Mouse (Mus musculus): Measurements from ENCODE around the gene Sec23ip. TPM values are rescaled to one million over a fixed set of nuclear protein-coding genes. Genes with fewer than 3 reads are reported as not detected.
A peak's percentile ranks its signal among the peaks of the same experiment; 100 is the strongest.

Gene Sec23ip
- total and polyA plus RNA-seq, 3 experiments = 25.1 to 26.8 (median 26.5) TPM

DNA sequence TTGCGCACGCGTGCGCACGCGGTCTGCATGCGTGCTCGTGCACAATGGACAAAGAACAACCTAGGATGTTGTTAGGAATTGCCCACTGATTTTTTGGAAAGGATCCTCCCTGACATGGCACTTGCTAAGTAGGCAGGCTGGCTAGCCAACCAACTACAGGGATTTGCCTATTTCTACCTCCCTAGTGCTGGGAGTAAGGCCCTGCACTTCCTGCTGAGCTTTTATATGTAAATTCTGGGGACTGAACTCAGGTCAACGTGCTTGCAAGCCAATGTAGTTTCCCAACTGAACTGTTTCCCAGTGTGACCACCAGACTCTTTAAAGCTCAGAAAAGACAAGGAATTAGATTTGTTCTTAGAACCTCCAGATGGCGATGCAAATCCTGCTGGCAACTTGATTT lies 17.7 kb upstream of the Sec23ip start:
- WGBS = 86% methylated on average over 10 of the region's 10 CpGs
- Histone ChIP-seq H3K36me3 (ENCODE audit: control insufficient read depth, insufficient read depth, low read length) (peaks cover 6% of the 10 kb centered on the region), H3K9ac (ENCODE audit: low read depth, low read length) (no peak overlapping the region), H3K27me3 (ENCODE audit: control insufficient read depth, insufficient read depth, low read length) (no peaks in the 10 kb centered on the region), H3K4me1 (ENCODE audit: control insufficient read depth, insufficient read depth, low read length) (peaks cover 10% of the 10 kb centered on the region), H3K27ac (no peak overlapping the region), H3K4me3 (no peak overlapping the region), H3K79me2 (replicated peaks; ENCODE audit: control insufficient read depth, insufficient read depth, low read length) (peaks cover 5% of the 10 kb centered on the region; the same call in 1 of the 2 replicates)
- no peak for DNase-seq
- intact Hi-C loops (cut with DNase I) = no loop called here
- TF ChIP-seq POLR2A (IDR thresholded peaks at IDR 0.05; ENCODE audit: insufficient read depth, low read depth, low read length) (no peak), EP300 (IDR thresholded peaks at IDR 0.05; ENCODE audit: insufficient read depth, low read depth, low read length) (no peak), CTCF (IDR thresholded peaks at IDR 0.05) (no peak)

DNA sequence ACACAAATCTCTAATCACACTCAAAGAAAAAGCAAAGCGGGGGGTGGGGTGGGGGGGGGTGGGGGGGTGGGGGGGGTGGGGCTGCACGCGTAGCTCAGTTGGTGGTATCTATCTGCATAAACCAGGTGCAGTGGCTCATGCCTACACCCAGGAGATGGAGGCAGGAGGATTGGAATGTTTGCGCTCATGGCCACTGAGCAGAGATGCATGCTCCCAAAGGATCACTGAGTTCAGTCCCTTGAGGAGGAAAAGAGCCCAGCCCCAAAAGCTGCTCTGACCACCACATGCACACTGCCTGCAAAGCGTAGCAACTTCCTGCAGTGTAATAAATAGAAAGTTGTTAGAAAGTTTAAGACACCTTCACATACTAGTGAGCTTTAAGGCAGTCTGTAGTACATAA lies 17.0 kb upstream of the Sec23ip start:
- H3K4me1 ChIP-seq (ENCODE audit: control insufficient read depth, insufficient read depth, low read length) = peaks cover 10% of the 10 kb centered on the region
- H3K79me2 ChIP-seq (replicated peaks; ENCODE audit: control insufficient read depth, insufficient read depth, low read length) = peaks cover 5% of the 10 kb centered on the region; the same call in 1 of the 2 replicates
- H3K36me3 ChIP-seq (ENCODE audit: control insufficient read depth, insufficient read depth, low read length) = peaks cover 7% of the 10 kb centered on the region
- intact Hi-C loops (cut with DNase I) = no loop called here
- WGBS = 73% methylated on average over 5 of the region's 5 CpGs
- no peaks in the 10 kb centered on the region for H3K27me3 ChIP-seq (ENCODE audit: control insufficient read depth, insufficient read depth, low read length)
- no peak overlapping the region for H3K27ac ChIP-seq
- TF ChIP-seq POLR2A (IDR thresholded peaks at IDR 0.05; ENCODE audit: insufficient read depth, low read depth, low read length) = no peak
- no peak for TF ChIP-seq CTCF (IDR thresholded peaks at IDR 0.05)
- no peak for TF ChIP-seq EP300 (IDR thresholded peaks at IDR 0.05; ENCODE audit: insufficient read depth, low read depth, low read length)
- no peak for DNase-seq
- no peak overlapping the region for H3K9ac ChIP-seq (ENCODE audit: low read depth, low read length)
- no peak overlapping the region for H3K4me3 ChIP-seq

DNA sequence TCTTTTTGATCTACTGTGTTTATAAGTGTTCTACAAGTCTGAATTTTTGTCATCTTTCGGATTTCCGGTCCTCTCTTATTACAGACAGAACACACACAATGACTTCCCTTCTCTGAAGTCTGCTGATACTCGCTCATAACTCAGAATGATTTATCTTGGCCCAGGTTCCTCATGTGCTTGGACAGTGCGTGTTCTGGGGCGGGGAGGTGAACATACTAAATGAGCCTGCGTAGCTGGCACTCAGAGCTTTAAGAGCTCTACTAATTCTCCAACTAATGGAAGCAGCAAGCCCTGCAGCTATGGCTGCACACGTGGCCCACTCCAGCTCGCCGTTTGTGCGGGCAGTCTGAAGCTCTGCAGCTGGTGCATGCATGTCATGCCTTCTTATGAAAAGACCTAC lies 16.0 kb upstream of the Sec23ip start:
- Histone ChIP-seq H3K9ac (ENCODE audit: low read depth, low read length) (no peak overlapping the region), H3K4me3 (no peak overlapping the region), H3K4me1 (ENCODE audit: control insufficient read depth, insufficient read depth, low read length) (peaks cover 10% of the 10 kb centered on the region), H3K27me3 (ENCODE audit: control insufficient read depth, insufficient read depth, low read length) (no peaks in the 10 kb centered on the region), H3K27ac (no peak overlapping the region), H3K79me2 (replicated peaks; ENCODE audit: control insufficient read depth, insufficient read depth, low read length) (peaks cover 7% of the 10 kb centered on the region), H3K36me3 (ENCODE audit: control insufficient read depth, insufficient read depth, low read length) (peaks cover 7% of the 10 kb centered on the region)
- no peak for DNase-seq
- WGBS = 48% methylated on average over 10 of the region's 10 CpGs
- intact Hi-C loops (cut with DNase I) = no loop called here
- TF ChIP-seq CTCF (IDR thresholded peaks at IDR 0.05) = no peak
- no peak for TF ChIP-seq EP300 (IDR thresholded peaks at IDR 0.05; ENCODE audit: insufficient read depth, low read depth, low read length)
- no peak for TF ChIP-seq POLR2A (IDR thresholded peaks at IDR 0.05; ENCODE audit: insufficient read depth, low read depth, low read length)

DNA sequence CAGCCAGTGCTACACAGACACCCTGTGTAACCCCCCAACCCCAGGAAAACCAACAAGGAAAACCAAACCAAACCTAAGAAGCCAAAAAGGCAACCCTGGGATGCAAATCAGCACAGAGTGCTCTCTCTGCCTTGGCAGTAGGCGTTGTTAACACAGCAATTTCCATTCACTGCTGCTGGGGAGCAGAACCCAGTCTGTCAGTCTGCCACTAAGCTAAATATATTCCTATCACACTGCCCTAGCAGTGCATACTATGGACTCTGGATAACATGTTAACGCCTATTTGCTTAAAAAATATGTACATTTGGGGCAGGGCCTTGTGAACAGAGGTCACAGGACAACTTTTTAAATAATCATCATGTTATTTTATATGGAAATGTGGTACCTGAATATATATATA lies 13.2 kb upstream of the Sec23ip start:
- intact Hi-C loops (cut with DNase I) = no loop called here
- Histone ChIP-seq H3K36me3 (ENCODE audit: control insufficient read depth, insufficient read depth, low read length) (peaks cover 5% of the 10 kb centered on the region), H3K79me2 (replicated peaks; ENCODE audit: control insufficient read depth, insufficient read depth, low read length) (peaks cover 10% of the 10 kb centered on the region), H3K4me1 (ENCODE audit: control insufficient read depth, insufficient read depth, low read length) (peaks cover 9% of the 10 kb centered on the region), H3K27me3 (ENCODE audit: control insufficient read depth, insufficient read depth, low read length) (no peaks in the 10 kb centered on the region), H3K4me3 (no peak overlapping the region), H3K9ac (ENCODE audit: low read depth, low read length) (no peak overlapping the region), H3K27ac (no peak overlapping the region)
- no peak for TF ChIP-seq CTCF (IDR thresholded peaks at IDR 0.05)
- TF ChIP-seq EP300 (IDR thresholded peaks at IDR 0.05; ENCODE audit: insufficient read depth, low read depth, low read length) = no peak
- no peak for TF ChIP-seq POLR2A (IDR thresholded peaks at IDR 0.05; ENCODE audit: insufficient read depth, low read depth, low read length)
- 44% methylated on average over 2 of the region's 2 CpGs for WGBS
- no peak for DNase-seq

DNA sequence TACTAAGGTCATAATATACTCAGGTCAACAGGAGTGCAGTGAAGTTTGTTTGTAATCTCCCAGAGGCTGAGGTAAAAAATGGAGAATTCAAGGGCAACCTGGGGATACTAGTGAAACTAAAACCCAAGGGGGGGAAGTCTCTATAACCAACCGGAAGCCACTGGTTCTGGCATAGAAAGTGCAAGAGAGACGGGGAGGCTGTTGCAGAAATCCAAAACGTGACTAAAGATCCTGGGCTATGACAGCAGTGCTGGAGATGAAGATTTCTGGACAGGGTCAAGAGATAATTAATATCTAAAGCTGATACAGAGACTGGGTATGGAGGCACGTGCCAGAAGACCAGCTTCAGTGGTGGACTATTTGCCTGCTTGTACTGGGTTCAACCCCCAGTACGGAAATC lies 6.7 kb upstream of the Sec23ip start:
- WGBS = 43% methylated on average over 5 of the region's 5 CpGs
- no peak for DNase-seq
- peaks cover 13% of the 10 kb centered on the region for H3K4me1 ChIP-seq (ENCODE audit: control insufficient read depth, insufficient read depth, low read length)
- no peaks in the 10 kb centered on the region for H3K27me3 ChIP-seq (ENCODE audit: control insufficient read depth, insufficient read depth, low read length)
- H3K36me3 ChIP-seq (ENCODE audit: control insufficient read depth, insufficient read depth, low read length) = peaks cover 11% of the 10 kb centered on the region
- no peak for TF ChIP-seq EP300 (IDR thresholded peaks at IDR 0.05; ENCODE audit: insufficient read depth, low read depth, low read length)
- no peak for TF ChIP-seq CTCF (IDR thresholded peaks at IDR 0.05)
- TF ChIP-seq POLR2A (IDR thresholded peaks at IDR 0.05; ENCODE audit: insufficient read depth, low read depth, low read length) = no peak
- no peak overlapping the region for H3K27ac ChIP-seq
- H3K9ac ChIP-seq (ENCODE audit: low read depth, low read length) = no peak overlapping the region
- intact Hi-C loops (cut with DNase I) = no loop called here
- no peak overlapping the region for H3K4me3 ChIP-seq
- H3K79me2 ChIP-seq (replicated peaks; ENCODE audit: control insufficient read depth, insufficient read depth, low read length) = peaks cover 9% of the 10 kb centered on the region

DNA sequence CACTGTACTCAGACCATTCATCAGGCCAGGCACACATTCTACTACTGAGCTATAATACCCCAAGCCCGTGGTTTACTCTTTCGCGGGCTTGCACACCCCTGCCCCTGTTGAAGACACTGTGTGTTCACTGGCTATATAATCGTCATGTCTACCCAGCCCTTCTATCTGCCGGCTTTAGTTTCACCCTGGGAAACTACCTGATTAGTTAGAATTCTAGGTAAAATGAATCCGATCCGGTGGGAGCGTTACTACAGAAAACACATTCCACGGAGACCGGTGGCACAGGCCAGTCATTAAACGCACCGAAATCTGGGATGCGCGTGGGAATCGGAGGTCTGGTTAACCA lies 5.7 kb upstream of the Sec23ip start:
- Histone ChIP-seq H3K9ac (ENCODE audit: low read depth, low read length) (peak overlapping the region; percentile 64), H3K4me3 (peak overlapping the region; percentile 93), H3K79me2 (replicated peaks; ENCODE audit: control insufficient read depth, insufficient read depth, low read length) (peaks cover 5% of the 10 kb centered on the region), H3K27me3 (ENCODE audit: control insufficient read depth, insufficient read depth, low read length) (no peaks in the 10 kb centered on the region), H3K4me1 (ENCODE audit: control insufficient read depth, insufficient read depth, low read length) (peaks cover 13% of the 10 kb centered on the region), H3K27ac (peak overlapping the region; percentile 84), H3K36me3 (ENCODE audit: control insufficient read depth, insufficient read depth, low read length) (peaks cover 11% of the 10 kb centered on the region)
- WGBS = 3% methylated on average over 15 of the region's 15 CpGs
- peak in 1 of 2 experiments; percentile 27 for DNase-seq
- TF ChIP-seq CTCF (IDR thresholded peaks at IDR 0.05) (no peak), EP300 (IDR thresholded peaks at IDR 0.05; ENCODE audit: insufficient read depth, low read depth, low read length) (no peak), POLR2A (IDR thresholded peaks at IDR 0.05; ENCODE audit: insufficient read depth, low read depth, low read length) (no peak)
- intact Hi-C loops (cut with DNase I) = no loop called here

Data from heart, adult 2 months (tissue).